Mouse (Mus musculus): ENCODE measurements around the gene Gja3.
"Not testable (repeated sequence)": the region's sequence is repeated elsewhere in the genome, so short reads cannot be mapped to it uniquely, and the experiment has no call there.

Gene Gja3

GRCm38 (mm10) chr14:57057563-57058321 lies at the start of gene Gja3:
Gene Gja3 (minus strand): TSS chr14:57058100.
- peak; percentile 80 for DNase-seq (ENCODE audit: inconsistent ontology term)

GRCm38 (mm10) chr14:57107091-57107490 lies 49.2 kb upstream of the Gja3 start:
- no peak for DNase-seq (ENCODE audit: inconsistent ontology term)

- DNase-seq (ENCODE audit: inconsistent ontology term), result no peak
Observed at GRCm38 (mm10) chr14:57105721-57106120, 47.8 kb upstream of the Gja3 start.

GRCm38 (mm10) chr14:57105111-57105510 lies 47.2 kb upstream of the Gja3 start:
- peak; percentile 7 for DNase-seq (ENCODE audit: inconsistent ontology term)

- peak; percentile 38 for DNase-seq (ENCODE audit: inconsistent ontology term)
Observed at GRCm38 (mm10) chr14:57104106-57105023, 46.5 kb upstream of the Gja3 start, which contains the start of gene Gjb2. Gene Gjb2 (minus strand): TSS chr14:57104702.

- DNase-seq (ENCODE audit: inconsistent ontology term), result no peak
Observed at GRCm38 (mm10) chr14:57103711-57104105, 45.8 kb upstream of the Gja3 start.

- no peak for DNase-seq (ENCODE audit: inconsistent ontology term)
Observed at GRCm38 (mm10) chr14:57103121-57103520, 45.2 kb upstream of the Gja3 start.

- no peak for DNase-seq (ENCODE audit: inconsistent ontology term)
Observed at GRCm38 (mm10) chr14:57101623-57102022, 43.7 kb upstream of the Gja3 start.

- DNase-seq (ENCODE audit: inconsistent ontology term), result no peak
Observed at GRCm38 (mm10) chr14:57095855-57096254, 38.0 kb upstream of the Gja3 start.

GRCm38 (mm10) chr14:57093029-57093428 lies 35.1 kb upstream of the Gja3 start:
- DNase-seq (ENCODE audit: inconsistent ontology term), result peak; percentile 11

GRCm38 (mm10) chr14:57090001-57090400 lies 32.1 kb upstream of the Gja3 start:
- DNase-seq (ENCODE audit: inconsistent ontology term), result no peak

GRCm38 (mm10) chr14:57089107-57089506 lies 31.2 kb upstream of the Gja3 start:
- DNase-seq (ENCODE audit: inconsistent ontology term), result no peak

- peak; percentile 75 for DNase-seq (ENCODE audit: inconsistent ontology term)
Observed at GRCm38 (mm10) chr14:57084180-57084668, 26.3 kb upstream of the Gja3 start.

GRCm38 (mm10) chr14:57082863-57083262 lies 25.0 kb upstream of the Gja3 start:
- DNase-seq (ENCODE audit: inconsistent ontology term), result no peak

GRCm38 (mm10) chr14:57075537-57075936 lies 17.6 kb upstream of the Gja3 start:
- DNase-seq (ENCODE audit: inconsistent ontology term), result no peak

GRCm38 (mm10) chr14:57069906-57070305 lies 12.0 kb upstream of the Gja3 start:
- DNase-seq (ENCODE audit: inconsistent ontology term), result not testable (repeated sequence)

GRCm38 (mm10) chr14:57066053-57066452 lies 8.2 kb upstream of the Gja3 start:
- no peak for DNase-seq (ENCODE audit: inconsistent ontology term)

GRCm38 (mm10) chr14:57060052-57060451 lies 2.2 kb upstream of the Gja3 start:
- peak; percentile 60 for DNase-seq (ENCODE audit: inconsistent ontology term)

- no peak for DNase-seq (ENCODE audit: inconsistent ontology term)
Observed at GRCm38 (mm10) chr14:57057204-57057562, 717 bp downstream of the Gja3 start.

- DNase-seq (ENCODE audit: inconsistent ontology term), result no peak
Observed at GRCm38 (mm10) chr14:57052713-57053112, 5.2 kb downstream of the Gja3 start.

- DNase-seq (ENCODE audit: inconsistent ontology term), result no peak
Observed at GRCm38 (mm10) chr14:57043863-57044262, 14.0 kb downstream of the Gja3 start.

GRCm38 (mm10) chr14:57041439-57041838 lies 16.5 kb downstream of the Gja3 start:
- DNase-seq (ENCODE audit: inconsistent ontology term), result no peak
